Mouse (Mus musculus) lung, postnatal 0 days (tissue): Measurements from ENCODE around the gene Xbp1.

ENCODE experiments used
- CTCF ChIP-seq: IDR thresholded peaks from 2 replicates; pipeline ENCODE4 v1.5.1; 2016; ENCODE audit warnings: antibody characterized with exemption, mild to moderate bottlenecking
- EP300 ChIP-seq: IDR thresholded peaks from 2 replicates; pipeline ENCODE4 v1.6.1; 2016; ENCODE audit warnings: antibody characterized with exemption, mild to moderate bottlenecking, control low read depth

DNA sequence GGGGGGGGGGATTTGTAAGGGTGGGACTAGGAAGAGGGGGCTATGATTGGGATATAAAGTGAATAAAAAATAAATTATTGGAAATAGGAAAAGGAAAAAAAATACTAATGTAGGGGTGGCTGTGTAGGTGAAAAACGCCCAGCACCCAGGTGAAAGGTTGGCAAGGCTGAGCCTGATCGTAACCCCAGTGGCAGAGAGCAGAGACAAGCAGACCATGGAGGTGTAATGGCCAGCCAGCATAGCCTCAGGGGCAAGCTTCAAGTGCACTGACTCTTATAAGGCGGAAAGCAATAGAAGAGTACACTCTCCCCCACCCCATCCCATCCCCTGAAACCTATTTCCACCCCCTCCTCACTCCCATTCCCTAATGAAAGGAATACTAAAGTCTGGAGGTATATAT is 778 bp upstream of the Xbp1 start:
- TF ChIP-seq CTCF, result no peak
- no peak for TF ChIP-seq EP300
